Mouse (Mus musculus): Measurements from ENCODE around the gene Tnfrsf1a.

Gene Tnfrsf1a

DNA sequence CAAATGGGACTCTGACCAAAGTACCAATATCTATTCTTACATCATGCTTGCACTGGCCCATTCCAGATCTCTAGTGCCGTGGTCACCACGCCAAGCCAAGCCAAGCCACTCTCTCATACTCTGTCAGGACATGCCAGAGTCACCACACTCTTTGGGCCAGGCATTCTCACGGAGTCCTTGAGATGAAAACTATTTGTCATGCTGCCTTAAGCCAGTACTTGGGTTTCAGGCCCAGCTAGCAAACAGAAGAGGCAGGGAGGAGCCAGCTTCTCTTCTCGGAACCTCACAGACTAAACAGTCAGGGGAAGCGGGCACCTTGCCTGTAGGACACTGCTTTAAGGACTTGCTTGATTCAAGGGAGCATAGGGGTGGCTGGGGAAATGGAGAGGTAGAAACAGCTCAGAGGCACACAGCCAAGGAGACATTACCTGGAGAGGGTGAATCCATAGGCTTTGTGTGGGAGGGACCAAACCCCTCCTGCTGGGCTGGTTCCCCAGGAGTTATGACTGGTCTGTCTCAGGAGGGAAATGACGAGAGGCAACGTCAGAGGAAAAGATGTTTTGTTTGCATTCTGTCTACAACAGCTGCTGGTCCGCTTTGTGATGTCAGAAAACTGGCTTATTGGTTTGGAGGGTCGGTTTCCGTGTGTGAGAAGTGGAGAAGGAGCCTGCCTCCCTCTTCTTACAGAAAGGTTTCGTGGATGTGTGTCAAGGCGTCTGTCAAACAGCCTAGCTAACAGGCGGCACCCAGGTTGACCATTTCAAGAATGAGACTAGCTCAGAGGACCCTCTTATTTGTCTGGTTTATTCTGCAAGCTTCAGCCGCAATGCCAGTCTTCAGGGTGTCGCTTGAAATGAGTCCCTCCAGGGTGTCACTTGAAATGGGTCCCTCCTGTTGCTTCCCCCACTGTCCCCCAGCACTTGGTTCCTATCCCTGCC is 29.9 kb upstream of the Tnfrsf1a start:
- ChIA-PET CTCF (no interaction called here), POLR2A (interaction anchor here in 3 of 4 experiments (0.6 to 1.5 kb wide), 6 partner anchors 10 to 486 kb away, joined by 3 read pairs; no protein-coding TSS in a partner anchor)

DNA sequence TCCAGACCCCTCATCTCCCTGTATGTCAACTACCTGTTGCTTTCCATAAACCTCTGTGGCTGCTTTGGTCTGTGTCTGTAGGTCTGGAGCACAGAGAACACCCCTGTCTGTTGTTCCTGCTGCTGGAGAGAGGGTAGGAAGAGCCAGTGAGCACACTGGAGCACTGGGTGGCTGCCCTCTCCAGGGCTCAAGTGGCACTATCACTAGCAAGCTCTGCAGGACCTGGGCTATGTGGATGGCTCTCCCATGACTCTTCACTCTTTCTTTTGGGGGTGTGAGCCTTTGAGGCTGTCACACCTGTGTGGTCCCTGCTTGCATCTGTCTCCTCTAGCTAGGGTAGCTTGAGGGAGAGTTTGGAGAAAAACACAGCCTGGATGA is 29.3 kb upstream of the Tnfrsf1a start:
- CTCF ChIA-PET: interaction anchor here in 1 of 4 experiments (0.6 kb wide), 1 partner anchor 218 kb away, joined by 6 read pairs; no protein-coding TSS in a partner anchor
- POLR2A ChIA-PET: interaction anchor here in 2 of 4 experiments (0.7 to 1.6 kb wide), 4 partner anchors 11 to 217 kb away, joined by 3 to 7 read pairs (median 3); no protein-coding TSS in a partner anchor

DNA sequence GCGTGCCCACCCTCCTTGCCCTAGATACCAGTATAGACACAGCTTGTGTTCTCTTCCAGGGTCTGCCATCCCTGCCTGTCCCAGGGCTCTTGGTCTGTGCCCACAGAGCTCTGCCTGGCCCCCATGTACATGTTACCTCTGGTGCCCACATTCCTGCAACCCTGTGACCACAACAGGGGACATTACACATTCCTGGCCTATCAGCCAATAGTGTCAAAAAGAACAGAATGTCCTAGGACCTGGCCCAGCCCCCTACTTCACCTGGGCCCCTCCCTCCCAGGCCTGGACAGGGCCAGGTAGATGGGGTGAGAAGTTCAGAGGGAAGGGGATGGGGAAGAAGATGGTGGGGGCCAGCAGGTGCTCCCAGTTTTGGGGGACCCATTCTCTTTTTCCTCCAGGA is 28.8 kb upstream of the Tnfrsf1a start, which contains the start of gene Scnn1a:
Scnn1a (plus strand) TSS at position 337 of the 400 bp plus-strand sequence.
- CTCF ChIA-PET: interaction anchor here in 1 of 4 experiments (0.6 to 1.6 kb wide), 4 partner anchors 11 to 283 kb away, joined by 4 to 6 read pairs (median 5); no protein-coding TSS in a partner anchor
- POLR2A ChIA-PET: interaction anchor here in 3 of 4 experiments (0.6 to 3.1 kb wide), 10 partner anchors 8 to 217 kb away, joined by 3 to 26 read pairs (median 5); no protein-coding TSS in a partner anchor

GRCm38 (mm10) chr6:125321114-125321855 is 27.9 kb upstream of the Tnfrsf1a start:
- POLR2A ChIA-PET: interaction anchor here (0.5 to 3.1 kb wide), 26 partner anchors 7 to 902 kb away, joined by 3 to 26 read pairs (median 4); partner anchors contain the start of genes Gapdh (in 1 of the 4), Grcc10 (in 1 of the 4) and Ltbr (in 1 of the 4)

GRCm38 (mm10) chr6:125322794-125323193 is 26.4 kb upstream of the Tnfrsf1a start:
- CTCF ChIA-PET: interaction anchor here in 2 of 4 experiments (0.6 to 0.9 kb wide), 3 partner anchors 48 to 393 kb away, joined by 3 to 20 read pairs (median 4); no protein-coding TSS in a partner anchor
- POLR2A ChIA-PET: interaction anchor here in 3 of 4 experiments (0.5 to 3.1 kb wide), 15 partner anchors 8 to 351 kb away, joined by 3 to 26 read pairs (median 3); partner anchors contain the start of genes Gapdh (in 1 of the 3) and Ltbr (in 1 of the 3)

More at GRCm38 (mm10) chr6:125321114-125321855, 27.9 kb upstream of the Tnfrsf1a start:
- CTCF ChIA-PET: interaction anchor here (0.7 to 1.6 kb wide), 8 partner anchors 9 to 1179 kb away, joined by 3 to 7 read pairs (median 4); no protein-coding TSS in a partner anchor

DNA sequence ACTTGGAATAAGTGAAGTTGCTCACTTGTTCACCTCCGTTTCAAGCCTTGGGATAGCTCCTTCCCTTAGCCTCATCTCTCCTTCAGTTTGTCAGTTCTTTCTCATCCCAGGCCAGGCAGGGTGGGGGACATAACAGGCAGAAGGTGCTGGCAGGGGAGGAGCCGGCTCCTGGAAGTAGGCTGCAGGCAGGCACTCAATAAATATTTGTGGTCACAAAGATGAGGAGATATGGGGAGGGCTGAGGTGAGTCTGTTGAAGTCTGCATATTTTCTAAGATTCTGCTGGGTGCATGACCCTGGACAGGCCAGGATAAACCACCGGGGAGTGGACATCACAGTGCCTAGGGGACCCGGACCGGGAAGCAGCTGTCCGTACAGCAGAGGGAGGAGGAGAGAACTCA is 25.6 kb upstream of the Tnfrsf1a start:
- CTCF ChIA-PET: no interaction called here
- POLR2A ChIA-PET: interaction anchor here in 2 of 4 experiments (0.6 to 2.7 kb wide), 5 partner anchors 31 to 268 kb away, joined by 3 to 10 read pairs (median 3); partner anchors contain the start of gene Gapdh (in 1 of the 2)

DNA sequence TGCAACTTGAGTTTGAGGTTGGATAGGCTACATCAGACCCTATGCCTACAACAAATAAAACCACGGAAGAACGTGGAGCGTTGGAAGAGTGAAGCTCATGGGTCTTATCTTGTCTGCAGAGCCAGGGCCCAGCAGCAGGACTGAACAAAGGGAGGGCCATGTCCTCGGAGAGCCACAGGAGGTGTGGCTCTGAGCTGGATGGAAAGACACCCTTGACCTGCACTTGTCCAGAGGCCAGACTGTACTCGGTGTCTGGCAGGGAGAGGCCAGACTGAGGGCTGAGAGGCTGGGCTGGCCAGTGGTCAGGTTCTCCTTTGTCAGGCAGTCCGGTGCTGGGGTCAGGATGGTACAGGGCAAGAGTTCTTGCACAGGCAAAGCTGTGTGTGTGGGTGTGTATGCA is 23.8 kb upstream of the Tnfrsf1a start:
- ChIA-PET CTCF (interaction anchor here in 2 of 4 experiments (1.1 kb wide), 2 partner anchors 39 to 50 kb away, joined by 3 read pairs; no protein-coding TSS in a partner anchor), POLR2A (interaction anchor here in 2 of 4 experiments (0.6 to 1.2 kb wide), 3 partner anchors 16 to 395 kb away, joined by 3 to 11 read pairs (median 3); no protein-coding TSS in a partner anchor)

- POLR2A ChIA-PET: interaction anchor here in 3 of 4 experiments (0.6 to 2.0 kb wide), 7 partner anchors 15 to 1180 kb away, joined by 3 to 7 read pairs (median 3); no protein-coding TSS in a partner anchor
- CTCF ChIA-PET: interaction anchor here (0.5 to 1.4 kb wide), 23 partner anchors 16 to 362 kb away, joined by 3 to 7 read pairs (median 3); partner anchors contain the start of genes Ano2 (in 1 of the 4) and Tnfrsf1a (in 1 of the 4)
Observed at GRCm38 (mm10) chr6:125328243-125328642, 20.9 kb upstream of the Tnfrsf1a start.

GRCm38 (mm10) chr6:125330626-125331326 is 18.4 kb upstream of the Tnfrsf1a start:
- ChIA-PET POLR2A (interaction anchor here (0.5 to 2.7 kb wide), 30 partner anchors 8 to 199 kb away, joined by 3 to 26 read pairs (median 4); partner anchors contain the start of genes Scnn1a (in 2 of the 4), Tnfrsf1a (in 2 of the 4) and Vamp1 (in 1 of the 4)), CTCF (interaction anchor here in 3 of 4 experiments (0.5 to 1.3 kb wide), 7 partner anchors 10 to 273 kb away, joined by 3 to 4 read pairs (median 4); partner anchors contain the start of gene Scnn1a (in 1 of the 3))

- CTCF ChIA-PET: no interaction called here
Observed at GRCm38 (mm10) chr6:125333112-125333899, 15.9 kb upstream of the Tnfrsf1a start.

DNA sequence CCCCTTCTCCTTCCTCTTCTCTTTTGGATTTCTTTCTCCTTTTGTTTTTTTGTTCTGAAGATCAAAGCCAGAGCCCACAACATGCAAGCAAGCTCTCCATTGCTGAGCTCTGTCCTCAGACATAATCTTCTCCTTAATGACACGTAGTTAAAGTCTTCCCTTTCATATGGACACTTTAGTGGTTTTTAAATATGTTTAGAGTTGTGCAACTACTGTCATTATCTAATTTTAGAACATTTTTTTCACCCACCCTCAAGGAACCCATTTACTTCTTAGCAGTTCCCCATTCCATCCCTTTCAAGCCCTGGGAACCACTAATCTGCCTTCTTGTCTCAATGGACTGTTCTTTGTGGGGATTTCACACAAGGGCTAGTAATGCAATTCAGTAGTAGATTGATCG is 14.8 kb upstream of the Tnfrsf1a start:
- ChIA-PET POLR2A (no interaction called here), CTCF (no interaction called here)

More at GRCm38 (mm10) chr6:125333112-125333899, 15.9 kb upstream of the Tnfrsf1a start:
- POLR2A ChIA-PET: interaction anchor here in 1 of 4 experiments (0.6 kb wide), 1 partner anchor 573 kb away, joined by 3 read pairs; no protein-coding TSS in a partner anchor

DNA sequence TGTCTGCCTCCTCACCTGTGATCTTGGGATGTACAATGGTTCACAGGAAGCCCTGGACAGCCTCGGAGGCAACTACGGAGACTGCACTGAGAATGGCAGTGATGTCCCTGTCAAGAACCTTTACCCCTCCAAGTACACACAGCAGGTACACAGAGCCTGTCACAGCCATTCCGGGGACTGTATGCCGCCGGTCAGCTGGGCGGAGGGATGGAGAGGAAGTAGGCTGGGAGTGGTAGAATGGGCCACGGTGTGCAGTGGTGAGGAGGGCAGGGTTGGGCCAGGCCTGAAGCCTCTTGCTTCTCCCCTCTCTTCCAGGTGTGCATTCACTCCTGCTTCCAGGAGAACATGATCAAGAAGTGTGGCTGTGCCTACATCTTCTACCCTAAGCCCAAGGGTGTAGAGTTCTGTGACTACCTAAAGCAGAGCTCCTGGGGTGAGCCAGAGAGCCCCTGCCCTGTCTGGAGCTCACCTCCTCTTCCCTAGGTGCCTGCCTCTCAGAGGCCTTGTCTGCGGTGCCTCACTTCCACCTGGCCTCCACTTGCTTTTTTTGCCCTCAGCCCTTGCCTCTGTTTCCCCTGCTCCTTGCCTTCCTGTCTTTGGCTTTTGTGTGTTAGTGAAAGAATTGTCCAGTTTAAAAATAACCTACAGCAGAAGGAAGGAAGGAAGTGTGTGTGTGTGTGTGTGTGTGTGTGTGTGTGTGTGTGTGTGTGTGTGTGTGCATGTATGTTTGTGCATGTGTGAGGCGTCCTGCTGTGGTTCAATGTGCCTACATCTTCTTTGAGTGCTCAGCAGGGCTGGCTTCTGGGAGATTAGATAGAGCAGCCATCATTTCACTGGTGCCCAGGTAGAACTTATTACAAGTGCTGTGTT is 10.1 kb upstream of the Tnfrsf1a start:
- ChIA-PET CTCF (interaction anchor here in 1 of 4 experiments (0.6 kb wide), 1 partner anchor 210 kb away, joined by 5 read pairs; no protein-coding TSS in a partner anchor), POLR2A (no interaction called here)

- POLR2A ChIA-PET: interaction anchor here in 2 of 4 experiments (0.7 to 1.8 kb wide), 2 partner anchors 9 to 1194 kb away, joined by 3 to 4 read pairs; no protein-coding TSS in a partner anchor
- CTCF ChIA-PET: no interaction called here
Observed at GRCm38 (mm10) chr6:125340244-125340643, 8.9 kb upstream of the Tnfrsf1a start.

- ChIA-PET POLR2A (interaction anchor here in 1 of 4 experiments (0.8 to 2.2 kb wide), 3 partner anchors 11 to 22 kb away, joined by 3 to 6 read pairs (median 4); no protein-coding TSS in a partner anchor), CTCF (interaction anchor here in 2 of 4 experiments (0.6 kb wide), 2 partner anchors 79 to 457 kb away, joined by 3 to 4 read pairs; no protein-coding TSS in a partner anchor)
Observed at GRCm38 (mm10) chr6:125342198-125342597, 7.0 kb upstream of the Tnfrsf1a start.

GRCm38 (mm10) chr6:125344084-125344483 is 5.1 kb upstream of the Tnfrsf1a start:
- CTCF ChIA-PET: interaction anchor here in 2 of 4 experiments (1.6 to 2.2 kb wide), 2 partner anchors 16 to 20 kb away, joined by 4 to 6 read pairs; no protein-coding TSS in a partner anchor
- POLR2A ChIA-PET: interaction anchor here in 3 of 4 experiments (0.9 to 2.7 kb wide), 11 partner anchors 9 to 67 kb away, joined by 3 to 13 read pairs (median 7); partner anchors contain the start of genes Scnn1a (in 1 of the 3) and Tuba3a (in 1 of the 3)
